Mouse (Mus musculus): ENCODE results near the gene Gm340.

Gene Gm340

DNA sequence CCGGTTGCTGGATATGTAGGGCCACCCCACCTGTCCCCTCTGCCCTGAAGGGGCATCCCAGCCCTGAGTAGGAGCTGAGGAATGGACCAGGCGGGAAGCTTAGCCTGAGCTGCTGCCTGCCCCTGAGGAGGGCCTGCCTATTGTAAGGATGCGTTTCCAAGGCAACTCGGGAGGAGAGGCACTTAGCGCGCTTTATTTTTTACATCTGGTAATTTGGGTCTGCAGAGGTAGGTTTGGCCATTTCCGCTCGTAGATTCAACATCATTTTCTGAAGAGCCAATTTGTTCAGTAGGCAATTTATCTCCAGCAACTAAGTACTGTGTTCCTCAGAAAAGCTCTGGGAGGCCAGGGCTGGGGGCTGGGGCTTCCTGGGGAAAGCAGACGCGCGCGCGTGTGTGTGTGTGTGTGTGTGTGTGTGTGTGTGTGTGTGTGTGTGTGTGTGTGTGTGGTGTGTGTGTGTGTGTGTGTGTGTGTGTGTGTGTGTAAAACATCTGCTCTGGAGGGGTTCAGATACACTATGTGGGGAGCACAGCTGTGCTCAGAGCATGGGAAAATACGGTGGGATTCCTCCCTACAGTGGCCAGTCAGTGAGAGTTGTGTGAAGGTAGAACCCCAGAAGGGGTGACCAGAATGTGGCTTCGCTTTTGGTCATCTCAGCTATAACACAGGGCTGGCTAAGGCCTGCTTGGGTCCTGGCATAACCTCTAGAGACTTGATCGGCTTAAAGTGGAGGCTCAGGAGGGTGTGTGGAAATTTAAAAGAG, 31.3 kb downstream of the Gm340 start:
- no peak for DNase-seq (ENCODE audit: inconsistent ontology term)

DNA sequence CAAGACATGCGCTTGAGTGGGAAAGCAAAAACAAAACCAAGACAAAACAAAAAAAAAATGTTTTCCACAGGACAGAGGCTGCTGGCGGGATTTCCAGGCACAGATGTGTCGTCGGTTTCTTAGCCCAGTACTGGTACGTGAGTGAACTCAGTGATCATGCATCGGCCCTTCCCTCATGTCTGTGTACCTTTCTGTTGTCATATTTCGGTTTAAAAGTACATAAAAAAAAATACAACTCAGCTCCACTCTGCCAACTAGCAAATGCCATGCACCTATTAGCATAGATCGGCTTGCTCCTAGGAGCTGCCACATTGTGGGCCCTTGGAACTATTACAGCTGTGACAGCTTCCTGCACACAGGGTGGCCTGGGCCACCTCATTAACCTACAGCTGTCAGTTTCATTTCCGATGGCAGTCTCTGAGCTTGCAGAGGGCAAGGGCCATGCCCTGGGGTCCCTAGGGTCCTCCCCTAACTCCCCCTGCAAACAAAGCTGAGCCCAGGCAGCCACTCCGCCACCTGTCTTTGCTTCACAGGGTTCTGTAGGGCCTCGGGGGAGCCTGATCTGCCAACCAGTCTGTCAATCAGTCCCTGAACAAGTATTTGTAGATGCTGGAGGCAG, 33.5 kb downstream of the Gm340 start:
- no peak for DNase-seq (ENCODE audit: inconsistent ontology term)

DNA sequence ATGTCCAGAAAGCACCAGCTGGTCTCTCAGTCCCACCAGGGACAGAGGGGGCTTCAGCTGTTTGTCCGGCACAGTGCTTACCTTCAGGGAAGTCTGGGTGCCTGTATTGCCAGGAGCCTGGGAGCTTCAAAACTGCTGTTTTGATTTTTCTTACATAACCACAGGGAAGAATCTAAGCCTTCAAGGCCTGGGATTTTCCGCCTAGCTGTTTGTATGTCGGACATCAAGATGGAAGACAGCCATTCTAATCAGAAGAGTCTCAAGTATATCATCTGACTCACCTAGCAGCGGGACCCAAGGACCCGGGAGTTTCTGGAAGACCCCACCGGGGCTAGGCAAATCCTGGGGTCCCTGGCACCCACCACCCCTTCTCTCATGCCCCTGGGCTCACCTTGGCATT, 34.1 kb downstream of the Gm340 start:
- no peak for DNase-seq (ENCODE audit: inconsistent ontology term)

DNA sequence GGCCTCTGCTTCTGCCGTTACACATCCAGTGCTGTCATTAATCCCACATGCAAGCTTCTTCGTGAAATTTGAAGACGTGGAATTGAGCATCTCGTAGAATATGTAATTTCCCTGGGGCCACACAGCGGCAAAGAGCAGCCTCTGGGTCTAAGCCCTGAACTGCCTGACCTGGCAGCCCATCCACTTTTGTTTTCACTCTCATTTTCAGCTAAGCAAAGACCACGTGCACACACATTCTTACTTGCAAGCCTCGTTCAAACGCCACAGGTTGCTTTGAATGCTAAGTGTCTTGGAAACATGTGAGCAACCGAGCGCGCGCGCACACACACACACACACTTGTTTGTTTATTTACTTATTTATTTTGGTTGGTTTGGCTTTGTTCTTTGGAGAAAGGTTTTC, 34.9 kb downstream of the Gm340 start:
- DNase-seq (ENCODE audit: inconsistent ontology term): no peak

DNA sequence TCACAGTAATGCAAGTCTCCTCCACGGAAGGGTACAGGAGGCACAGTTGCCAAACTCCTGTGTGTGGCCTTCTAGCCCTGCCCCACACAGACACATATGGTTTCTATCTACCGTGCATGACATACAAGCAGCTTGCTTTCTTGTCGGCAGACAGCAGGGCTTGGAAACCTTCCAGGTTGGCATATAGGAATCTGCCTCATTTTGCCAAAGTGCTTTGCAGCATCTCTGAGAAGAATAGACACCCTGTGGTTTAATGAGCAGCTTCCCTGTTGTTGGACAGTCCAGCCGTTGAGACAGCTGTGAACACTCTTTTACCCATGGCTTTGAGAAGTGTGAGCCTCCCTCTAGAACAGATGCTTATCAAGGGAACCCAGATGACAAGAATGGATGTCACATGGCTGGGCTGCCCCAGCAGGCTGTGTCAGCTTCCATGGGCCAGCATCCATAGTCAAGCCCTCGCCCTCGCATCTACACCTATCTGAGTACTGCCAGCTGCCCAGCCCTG, 36.0 kb downstream of the Gm340 start:
- peak; percentile 31 for DNase-seq (ENCODE audit: inconsistent ontology term)

DNA sequence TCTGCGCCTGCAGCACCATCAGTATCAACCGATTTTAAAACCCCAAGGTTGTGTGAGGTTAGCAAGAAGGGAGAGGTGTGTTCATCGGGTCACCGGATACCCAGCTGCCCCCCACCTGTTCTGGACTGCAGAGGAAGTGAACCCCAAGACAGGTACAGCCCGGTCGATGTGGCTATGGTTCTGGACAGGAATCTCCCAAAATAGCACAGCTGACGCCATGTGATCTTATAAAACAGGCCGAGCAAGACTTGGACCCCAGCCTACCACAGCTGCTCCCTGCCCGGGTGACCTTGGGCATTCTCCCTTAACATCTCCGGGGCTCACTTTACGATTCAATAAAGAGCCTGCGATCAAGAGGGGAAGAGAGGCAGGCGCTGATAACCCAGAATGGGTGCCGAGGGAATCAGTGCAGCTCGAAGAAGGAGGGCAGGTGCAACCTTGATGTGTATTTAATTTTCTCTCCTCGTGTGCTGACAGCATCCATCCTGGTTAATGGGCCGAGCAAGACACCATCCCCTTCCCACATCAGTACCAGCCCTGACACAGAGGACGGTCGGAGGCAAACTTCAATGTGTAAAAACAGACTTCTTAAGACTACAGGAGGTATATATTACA, 36.7 kb downstream of the Gm340 start:
- no peak for DNase-seq (ENCODE audit: inconsistent ontology term)

DNA sequence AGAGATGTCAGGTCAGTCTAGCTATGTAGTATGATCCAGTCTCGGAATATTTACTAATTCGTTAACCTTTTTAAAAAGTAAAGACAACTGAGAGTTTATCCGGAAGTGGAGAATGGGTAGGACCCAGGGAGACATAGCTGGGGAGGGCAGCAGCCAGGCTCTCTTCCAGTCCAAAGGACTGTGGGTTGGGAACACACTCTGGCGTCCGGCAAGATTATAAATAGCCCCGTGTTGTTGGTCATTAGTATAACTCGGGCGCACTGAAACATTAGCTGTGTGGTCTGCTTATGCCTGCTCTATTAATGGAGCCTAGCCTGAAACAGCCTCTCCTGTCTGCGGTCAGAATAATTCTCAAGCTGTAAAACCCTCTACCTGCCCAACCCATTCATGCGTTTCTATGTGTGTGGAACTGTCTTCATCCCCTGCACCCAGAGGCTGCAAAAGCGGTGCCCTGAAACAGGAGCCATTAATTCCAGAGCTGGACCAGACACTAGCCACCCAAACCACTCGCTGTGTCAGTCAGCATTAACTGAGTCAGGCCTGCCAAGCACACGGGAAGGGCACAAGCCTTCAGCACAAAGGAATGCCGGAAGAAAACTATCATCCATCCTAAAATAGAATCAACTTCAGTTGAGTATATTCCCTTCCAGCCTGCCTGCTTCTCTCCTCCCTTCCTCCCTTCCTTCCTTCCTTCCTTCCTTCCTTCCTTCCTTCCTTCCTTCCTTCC, 38.4 kb downstream of the Gm340 start:
- DNase-seq (ENCODE audit: inconsistent ontology term): no peak

DNA sequence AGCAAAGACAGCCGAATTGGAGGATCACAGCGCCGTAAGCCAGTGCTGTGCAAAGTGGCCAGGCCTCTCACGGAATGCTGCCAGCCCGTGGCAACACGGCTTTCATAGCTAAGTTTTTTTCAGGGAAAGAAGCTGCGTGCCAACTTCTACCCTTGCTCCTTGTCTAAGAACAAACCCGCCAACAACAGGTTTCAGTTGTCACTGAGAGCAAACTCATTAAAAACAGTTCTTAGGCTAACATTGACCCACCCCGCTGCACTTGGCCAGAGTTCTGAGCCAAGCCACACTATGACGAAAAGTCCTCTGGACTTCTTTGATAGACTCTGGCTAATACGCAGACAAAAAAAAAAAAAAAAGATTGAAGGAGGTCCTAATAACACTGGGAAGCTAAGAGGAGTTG, 46.8 kb downstream of the Gm340 start:
- DNase-seq (ENCODE audit: inconsistent ontology term): peak; percentile 43

DNA sequence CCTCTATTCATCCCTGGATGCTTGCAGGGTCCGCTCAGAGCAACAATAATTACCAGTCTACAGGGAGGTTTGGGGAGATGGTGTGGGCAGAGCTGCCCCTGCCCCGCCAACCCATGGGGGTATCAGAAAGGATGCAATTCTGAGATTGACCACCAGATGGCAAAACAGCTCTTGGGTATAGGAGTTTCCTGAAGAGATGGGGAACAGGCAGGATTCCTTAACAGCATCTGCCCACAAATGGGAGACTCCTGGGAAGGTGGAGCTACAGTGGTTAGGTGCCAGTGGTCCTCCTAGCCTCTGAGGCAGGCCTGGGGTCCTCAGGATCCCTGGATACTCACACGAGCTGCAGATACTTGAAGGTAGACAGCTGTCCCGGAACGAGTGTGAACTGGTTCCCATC, 47.4 kb downstream of the Gm340 start:
- peak; percentile 68 for DNase-seq (ENCODE audit: inconsistent ontology term)

DNA sequence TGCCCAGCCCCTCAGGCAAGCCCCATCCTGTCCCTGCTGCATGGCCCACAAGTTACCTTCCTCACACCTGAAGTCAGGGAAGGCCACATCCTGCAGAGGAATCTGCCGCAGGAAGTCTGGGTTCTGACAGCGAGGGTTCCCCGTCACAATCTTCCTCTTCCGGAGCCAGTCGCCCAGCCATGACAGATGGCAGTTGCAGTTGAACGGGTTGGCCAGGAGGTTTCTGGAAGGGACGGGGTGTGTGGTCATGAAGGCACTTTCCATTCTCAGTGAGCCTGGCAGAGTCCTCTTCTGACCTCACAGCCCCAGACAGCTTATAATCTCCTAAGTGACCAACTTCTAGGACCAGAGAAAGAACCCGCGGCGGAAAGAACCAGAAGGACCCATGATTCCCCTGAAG, 51.9 kb downstream of the Gm340 start:
- DNase-seq (ENCODE audit: inconsistent ontology term): no peak

DNA sequence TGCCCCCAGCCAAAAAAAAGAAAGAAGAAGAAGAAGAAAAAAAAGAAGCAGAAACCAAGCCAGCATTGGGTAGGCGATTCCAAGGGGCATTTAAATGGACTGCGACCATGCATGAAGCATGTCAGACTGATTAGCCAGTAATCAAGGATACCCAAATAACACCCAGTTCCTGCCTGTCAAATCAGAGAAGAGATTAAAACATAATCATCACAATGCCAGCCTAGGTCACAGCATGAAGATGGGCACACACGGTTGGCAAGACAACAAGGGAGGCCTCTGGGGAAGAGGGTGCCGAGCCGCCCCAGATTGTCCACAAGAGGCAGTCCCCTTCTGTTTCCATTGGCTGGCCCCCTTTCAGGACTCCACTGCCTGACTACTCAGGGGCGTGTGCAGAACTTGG, 52.8 kb downstream of the Gm340 start:
- DNase-seq (ENCODE audit: inconsistent ontology term): no peak
